In the genomic region with DNA sequence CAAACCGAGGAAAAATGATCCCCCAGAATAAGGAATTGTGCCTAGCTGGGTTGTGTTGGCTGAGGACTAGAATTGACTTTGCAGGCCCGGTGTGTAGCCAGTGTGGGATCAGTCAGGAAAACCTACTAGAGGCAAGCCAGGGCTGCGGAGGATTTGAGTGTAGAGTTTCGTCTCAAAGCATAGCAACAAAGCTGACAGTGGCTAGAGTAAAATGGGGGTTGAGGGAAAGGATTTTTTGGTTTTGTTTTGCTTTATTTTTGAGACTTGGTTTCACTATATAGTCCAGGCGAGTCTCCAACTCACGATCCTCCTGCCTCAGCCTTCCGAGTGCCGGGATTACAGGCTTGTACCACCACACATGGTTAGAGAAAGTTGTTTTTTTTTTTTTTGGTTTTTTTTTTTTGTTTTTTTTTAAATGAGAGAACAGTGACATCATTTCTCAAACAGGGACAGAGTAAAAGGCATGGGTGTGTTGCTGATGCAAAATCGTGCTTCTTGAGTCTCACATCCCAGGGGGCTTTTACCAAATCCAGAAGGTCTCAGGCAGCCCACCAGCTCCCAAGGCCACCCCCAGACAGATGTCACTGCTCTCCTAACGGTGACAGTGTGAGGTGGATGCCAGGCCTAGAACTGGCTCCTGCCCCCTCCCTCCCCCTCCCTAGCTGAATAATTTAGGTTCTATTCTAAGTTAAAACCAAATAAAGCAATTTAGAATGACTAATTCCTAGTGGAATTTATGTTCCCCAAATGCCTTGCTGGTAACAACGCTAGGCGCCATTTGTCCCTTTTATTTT, we compare ENCODE assay signal across 15 mouse cellular contexts.
A peak's percentile ranks its signal among the peaks of the same experiment; 100 is the strongest.
DNase-seq lines count a peak whose midpoint lies in the region.
"Had no signal": no experiment of that assay in that cellular context is flagged by ENCODE, and none has a peak within 500 bp of the region (broad histone marks: within the 10 kb centered on the region; RNA-seq: fewer than 3 reads in every experiment).

No protein-coding gene starts in this region.

- peak; percentile 38 for DNase-seq in layer of hippocampus, adult 11-12 months (ENCODE audit: low spot score)
- no peak for DNase-seq in layer of hippocampus, postnatal 25 days (ENCODE audit: extremely low spot score in 1 of 2, low spot score in 1 of 2)
- DNase-seq in right cerebral cortex, postnatal 25 days, result peak; percentile 62
- DNase-seq in right cerebral cortex, postnatal 14 days, result no peak
- DNase-seq in left cerebral cortex, postnatal 25 days (ENCODE audit: low spot score in 2 of 2), result peak; percentile 31 to 94
- no peak for DNase-seq in spleen, postnatal 36 days (ENCODE audit: low spot score in 2 of 2)
- no peak for DNase-seq in urinary bladder, postnatal 10 days (ENCODE audit: low spot score)
- no peak for DNase-seq in thymus, postnatal 25 days
- DNase-seq: adrenal gland, adult 2 months; cerebellum, adult 9-10 months; kidney, adult 2 months; kidney, postnatal 14 days; liver, postnatal 0 days; lung, postnatal 10 days; thymus, adult 18-20 months had no signal

- intact Hi-C loops in left cerebral cortex, postnatal 25 days (cut with DNase I), result loop anchor here (1.0 to 2.0 kb wide), 3 partner anchors 61 to 104 kb away; no protein-coding TSS in a partner anchor

Comparison
In these comparisons a context has a peak if more than half of its experiments do, and no peak if none do; other contexts are left out.
1. DNase-seq: peak in layer of hippocampus, adult 11-12 months (single experiment), right cerebral cortex, postnatal 25 days (single experiment) and left cerebral cortex, postnatal 25 days (2 of 2); none in layer of hippocampus, postnatal 25 days (0 of 2), right cerebral cortex, postnatal 14 days (single experiment), spleen, postnatal 36 days (0 of 2), urinary bladder, postnatal 10 days (single experiment) and thymus, postnatal 25 days (single experiment).